Mouse (Mus musculus): ENCODE measurements around the gene Rnase1.
A peak's percentile ranks its signal among the peaks of the same experiment; 100 is the strongest.

The Rnase1 gene

DNA sequence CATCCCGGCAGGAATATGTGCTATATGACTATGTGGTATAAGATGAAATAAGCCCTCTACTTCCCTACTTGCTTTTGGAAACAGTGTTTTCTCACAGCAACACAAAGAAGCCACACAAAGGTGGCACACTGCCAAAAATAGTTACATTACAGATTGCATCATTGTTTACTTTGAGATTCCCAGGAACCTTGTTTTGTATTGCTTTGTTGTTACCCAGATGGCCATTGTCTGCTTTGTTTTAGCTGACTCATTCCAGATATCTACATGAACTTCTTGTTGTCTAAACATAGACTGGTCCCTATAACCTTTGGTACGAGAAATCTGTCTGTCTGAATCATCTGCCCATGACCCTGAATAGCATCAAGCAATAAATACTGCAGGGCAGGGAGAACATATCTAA lies 6.2 kb downstream of the Rnase1 start:
- no peak for DNase-seq (ENCODE audit: low spot score)

DNA sequence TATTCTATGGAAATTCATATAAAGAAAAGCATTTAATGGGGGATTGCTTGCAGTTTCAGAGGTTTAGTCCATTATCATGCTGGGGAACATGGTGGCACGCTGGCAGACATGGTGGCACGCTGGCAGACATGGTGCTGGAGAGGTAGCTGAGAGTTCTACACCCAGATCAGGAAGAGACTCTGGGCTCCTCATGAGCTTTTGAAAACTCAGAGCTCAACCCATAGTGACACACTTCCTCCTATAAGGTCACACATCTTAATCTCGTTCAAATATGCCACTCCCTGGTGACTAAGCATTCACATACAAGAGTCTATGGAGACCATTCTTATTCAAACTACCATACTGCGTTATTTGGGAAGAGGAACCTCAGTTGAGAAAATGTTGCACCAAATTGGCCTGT lies 14.2 kb downstream of the Rnase1 start:
- DNase-seq (ENCODE audit: low spot score): no peak

DNA sequence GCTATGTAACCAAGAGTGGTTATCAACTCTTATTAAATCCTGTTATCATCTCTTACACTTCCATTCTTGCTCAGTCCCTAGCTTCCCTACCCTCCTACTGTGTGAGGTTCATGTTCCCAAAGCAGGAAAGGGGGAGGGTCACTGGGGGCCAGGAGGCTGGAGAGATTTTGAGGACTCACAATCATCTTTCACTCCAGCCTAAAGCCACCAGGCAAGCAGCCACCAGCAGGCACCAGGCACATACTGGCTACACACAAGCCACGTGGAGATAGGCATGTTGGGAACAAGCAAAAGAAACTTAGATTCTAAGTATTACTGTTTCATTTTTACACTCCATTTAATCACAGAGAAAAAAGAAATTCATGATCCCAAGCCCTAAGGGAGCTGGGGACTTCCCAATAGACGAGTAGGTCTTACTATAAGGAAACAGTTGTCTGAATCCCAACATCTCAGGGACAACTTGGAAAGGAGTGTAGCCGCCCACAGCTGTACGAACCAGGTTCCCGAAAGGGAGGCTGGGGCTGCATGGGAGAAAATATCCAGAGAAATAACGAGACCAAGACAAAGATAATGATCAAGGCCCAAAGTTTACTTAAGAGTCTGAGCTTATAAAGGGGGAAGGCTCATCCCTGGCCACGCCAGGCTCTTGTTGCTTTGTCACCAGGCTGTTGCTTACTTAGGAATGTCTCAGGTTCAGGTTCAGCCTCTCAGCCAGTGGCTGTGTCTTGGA lies 15.3 kb downstream of the Rnase1 start:
- no peak for DNase-seq (ENCODE audit: low spot score)

DNA sequence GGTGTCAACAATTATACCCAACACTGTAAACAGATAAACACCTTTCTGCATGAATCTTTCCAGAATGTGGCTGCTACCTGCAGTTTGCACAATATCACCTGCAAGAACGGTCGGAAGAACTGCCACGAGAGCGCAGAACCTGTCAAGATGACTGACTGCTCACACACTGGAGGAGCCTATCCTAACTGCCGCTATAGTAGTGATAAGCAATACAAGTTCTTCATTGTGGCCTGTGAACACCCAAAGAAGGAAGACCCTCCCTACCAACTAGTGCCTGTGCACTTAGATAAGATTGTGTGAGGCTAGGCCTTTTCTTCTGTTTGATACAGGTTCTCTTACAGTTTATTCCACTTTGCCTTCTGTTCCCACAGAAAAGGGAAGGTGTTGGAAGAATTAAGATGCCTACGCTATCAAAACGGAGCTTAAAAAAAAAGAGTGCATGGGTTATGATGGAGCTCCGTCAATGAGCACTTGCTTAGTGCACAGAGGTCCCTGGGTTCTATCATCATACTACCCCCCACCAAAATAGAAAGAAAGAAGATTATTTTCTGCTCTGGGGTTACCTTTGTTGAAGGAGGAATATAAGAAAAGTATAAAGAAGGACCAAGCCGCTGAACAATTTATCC lies 16.2 kb downstream of the Rnase1 start:
- DNase-seq (ENCODE audit: low spot score): no peak

DNA sequence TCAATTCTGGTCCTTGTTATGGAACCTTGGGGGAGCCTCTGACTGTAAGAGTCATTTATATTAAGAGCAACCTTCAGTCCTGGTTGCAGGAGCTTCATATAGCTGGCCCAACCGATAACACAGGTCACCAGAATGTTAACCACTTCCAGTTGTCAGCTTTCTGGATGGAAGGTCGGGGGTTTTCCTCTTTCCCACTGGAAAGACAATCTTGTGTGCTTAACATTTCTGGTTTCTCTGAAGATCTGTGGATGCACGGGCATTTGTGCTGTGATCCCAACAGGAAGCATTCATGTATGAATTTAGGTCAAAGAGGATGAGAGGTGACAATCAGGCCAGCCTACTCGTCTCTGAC lies 17.0 kb downstream of the Rnase1 start:
- no peak for DNase-seq (ENCODE audit: low spot score)

DNA sequence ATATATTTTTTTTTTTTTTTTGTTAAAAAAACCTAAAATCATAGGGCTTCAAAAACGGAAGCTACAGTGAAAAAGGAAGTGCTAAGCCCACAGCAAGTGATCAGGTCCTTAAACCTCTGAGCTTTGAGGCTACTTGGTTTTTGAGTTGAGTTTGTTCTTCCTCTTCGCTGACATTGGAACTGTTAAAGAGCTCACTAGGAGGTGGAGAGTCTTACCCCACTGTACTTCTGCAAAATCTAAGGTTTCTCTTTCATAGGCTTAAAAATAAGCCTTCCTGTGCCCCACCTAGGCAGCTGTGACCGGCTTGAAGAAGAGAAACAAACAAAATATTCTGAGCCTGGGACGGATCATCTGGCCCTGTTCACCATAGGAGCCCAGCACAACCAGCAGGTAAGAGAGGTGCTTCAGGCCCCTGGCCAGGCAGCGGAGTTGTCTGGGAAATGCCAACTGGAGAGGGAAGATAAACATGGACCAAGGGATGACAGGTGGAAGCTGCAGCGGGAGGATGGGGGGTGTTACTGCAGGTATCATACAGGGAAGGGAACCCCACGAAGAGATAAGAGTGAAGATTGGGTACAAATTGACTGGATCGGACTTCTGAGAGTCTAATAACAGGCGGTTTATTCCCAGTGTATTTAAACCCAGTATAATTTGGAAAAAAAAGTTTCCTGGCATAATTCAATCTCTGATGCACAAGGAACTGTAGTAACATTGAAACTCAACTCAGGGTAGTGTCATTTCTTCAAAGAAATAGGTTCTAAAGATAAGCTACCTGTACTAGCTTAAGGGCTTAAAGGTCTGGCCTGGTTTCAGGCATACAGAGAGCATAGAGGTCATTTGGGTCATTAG lies 17.6 kb downstream of the Rnase1 start:
- DNase-seq (ENCODE audit: low spot score): no peak

DNA sequence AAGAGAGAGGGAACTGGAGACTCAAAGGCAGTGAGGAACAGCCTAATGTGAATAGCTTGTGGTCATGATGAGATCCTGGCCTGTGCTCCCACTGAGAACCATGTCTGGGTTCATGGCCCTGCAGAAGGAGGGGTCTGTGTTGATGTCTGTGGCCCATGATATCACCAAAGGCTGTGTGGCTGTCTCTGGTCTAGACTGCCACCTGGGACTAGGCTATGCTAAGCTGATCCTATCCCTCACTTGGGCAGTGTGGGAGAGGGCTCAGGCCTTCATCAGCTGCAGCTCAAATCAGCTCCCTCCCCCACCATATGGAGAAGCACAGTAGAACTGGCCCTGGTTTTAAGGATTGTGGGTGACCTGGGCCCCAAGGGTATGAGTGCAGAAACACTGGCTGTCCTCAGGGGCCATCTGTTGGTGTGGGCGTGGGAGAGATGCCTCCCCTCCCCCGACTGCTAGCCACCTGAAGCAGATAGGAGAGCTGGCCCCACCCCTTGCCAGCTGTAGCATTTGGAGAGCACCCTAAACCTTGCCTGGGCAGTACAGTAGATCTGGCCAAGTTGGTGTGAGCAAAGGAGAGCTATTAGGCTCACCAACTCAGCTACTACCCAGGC lies 18.8 kb downstream of the Rnase1 start:
- DNase-seq (ENCODE audit: low spot score): no peak

DNA sequence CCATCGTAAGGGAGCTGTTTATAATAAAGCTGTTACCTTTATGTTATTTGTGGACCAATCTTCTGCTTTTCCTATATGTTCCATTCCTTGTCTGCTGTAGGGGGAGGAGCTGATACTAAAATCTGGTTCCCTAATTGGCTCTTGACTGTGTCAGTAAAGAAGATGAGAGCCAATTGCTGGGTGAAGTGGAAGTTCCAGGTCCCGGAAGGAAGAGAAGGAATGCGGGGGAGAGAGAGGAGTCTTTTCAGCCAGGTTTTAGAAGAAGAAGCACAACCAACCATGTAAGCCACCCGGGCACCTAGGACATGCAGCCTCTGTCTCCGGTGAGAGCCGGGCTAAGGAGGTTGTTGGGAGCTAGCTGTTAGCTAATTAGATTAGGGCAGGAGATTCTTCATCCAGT lies 20.9 kb downstream of the Rnase1 start:
- no peak for DNase-seq (ENCODE audit: low spot score)

DNA sequence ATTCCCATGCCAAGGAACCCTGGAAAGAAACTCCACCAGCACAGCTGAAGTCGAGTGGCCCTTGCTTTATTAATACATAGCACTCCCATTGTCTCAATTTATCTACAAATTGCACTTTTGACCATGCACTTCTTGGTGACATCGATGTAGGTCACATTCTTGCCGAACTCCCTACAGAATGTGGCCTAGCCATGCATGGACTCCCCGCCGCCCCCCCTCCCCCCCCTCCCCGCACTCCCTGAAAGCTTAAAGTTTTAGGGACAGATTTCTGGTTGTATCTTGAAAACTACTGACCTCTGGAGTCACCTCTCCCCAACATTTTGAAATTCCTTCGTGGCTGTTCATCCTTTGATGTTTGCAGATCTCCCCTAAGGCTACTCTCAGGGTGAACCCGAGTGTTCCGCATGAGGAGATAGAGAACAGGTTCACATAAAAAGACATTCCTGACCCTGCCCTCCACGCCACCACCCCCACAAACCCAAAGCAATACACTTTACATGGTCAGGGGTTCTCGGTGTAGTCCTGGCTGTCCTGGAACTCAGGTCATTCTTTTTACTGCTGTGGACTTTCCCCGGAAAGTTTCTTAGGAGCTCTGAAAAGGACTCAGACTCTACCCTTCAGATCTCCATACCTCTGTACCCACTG lies 32.5 kb downstream of the Rnase1 start, which contains the start of gene Eddm3b:
Gene Eddm3b (plus strand): TSS at position 511 of the 645 bp plus-strand sequence.
- DNase-seq (ENCODE audit: low spot score): no peak

DNA sequence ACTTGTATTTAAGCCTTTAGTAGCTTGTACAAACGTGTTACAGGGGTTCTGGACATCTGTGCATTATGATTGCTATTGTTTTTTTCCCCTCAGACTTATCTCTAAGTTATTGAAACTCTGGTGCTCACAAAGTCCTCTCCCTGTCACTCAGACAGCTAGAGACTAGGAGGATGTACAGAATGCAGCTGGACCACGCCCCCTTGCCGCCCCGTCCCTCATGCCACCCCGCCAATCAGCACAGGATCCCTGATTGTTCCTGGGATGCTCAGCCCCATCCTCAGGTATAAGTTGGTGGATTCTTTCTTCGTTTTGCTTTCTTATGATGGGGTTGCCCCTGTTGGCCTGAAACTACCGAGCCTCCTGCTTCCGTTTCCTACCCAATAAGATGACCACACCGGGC lies 33.1 kb downstream of the Rnase1 start:
- DNase-seq (ENCODE audit: low spot score): no peak

DNA sequence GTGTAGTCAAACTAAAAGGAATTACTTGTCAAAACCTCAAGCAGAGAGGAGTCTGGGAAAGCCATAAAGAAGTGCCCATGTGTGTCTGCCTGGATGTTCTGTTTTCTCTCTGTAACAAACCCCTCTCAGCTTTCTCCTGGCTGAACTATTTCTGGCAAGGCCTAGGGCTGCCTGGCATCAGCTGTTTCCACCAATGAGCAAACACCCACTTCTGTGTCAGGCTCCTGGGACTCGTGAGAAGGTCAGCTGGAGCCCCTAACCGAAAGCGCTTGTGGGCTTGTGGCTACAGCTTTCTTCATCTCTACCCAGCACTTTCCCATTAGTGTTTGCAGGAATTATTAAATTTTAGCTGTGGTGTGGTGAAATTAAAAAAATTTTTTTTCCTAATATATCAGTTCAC lies 34.6 kb downstream of the Rnase1 start:
- DNase-seq (ENCODE audit: low spot score): no peak

DNA sequence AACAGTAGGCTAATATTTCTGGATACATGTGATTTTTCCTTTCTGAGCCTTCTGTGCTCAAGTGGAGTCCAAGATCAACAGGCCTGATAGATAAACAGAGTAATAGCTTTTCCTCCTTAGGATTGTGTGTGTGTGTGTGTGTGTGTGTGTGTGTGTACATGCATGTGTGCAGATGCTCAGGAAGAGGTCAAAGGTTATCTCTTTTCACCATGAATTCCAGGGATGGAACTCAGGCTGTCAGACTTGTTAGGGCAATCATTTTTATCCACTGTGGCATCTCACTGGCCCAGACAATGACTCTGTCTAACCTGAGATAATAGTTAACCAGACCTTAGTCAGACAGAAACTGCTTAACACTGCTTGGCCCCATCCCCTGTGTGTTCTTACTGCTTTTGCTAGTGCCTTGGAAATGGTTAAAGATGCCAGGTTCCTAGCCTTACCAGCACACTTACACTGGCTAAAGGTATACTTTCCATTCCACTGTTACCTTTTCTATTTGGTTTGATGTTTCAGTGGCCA lies 40.1 kb downstream of the Rnase1 start:
- DNase-seq (ENCODE audit: low spot score): no peak

DNA sequence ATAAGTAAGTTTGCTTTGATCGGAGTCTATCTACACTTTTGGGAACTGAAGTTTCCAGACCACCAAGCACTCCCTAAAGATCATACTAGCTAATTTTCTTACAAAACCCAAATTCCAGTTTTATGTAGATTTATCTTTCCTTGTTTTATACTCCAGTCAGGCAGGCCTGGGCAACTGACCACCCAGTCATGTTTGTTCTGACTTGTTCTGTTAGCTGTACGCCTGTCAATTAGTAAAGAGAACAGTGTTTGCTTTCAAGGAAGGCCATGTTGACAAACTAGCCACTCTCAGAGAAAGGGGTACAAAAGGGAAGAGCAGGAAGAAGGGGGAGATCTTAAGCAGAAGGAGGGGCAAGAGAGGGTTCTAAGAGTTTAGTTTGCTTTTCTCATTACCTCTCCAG lies 42.2 kb downstream of the Rnase1 start:
- DNase-seq (ENCODE audit: low spot score): no peak

DNA sequence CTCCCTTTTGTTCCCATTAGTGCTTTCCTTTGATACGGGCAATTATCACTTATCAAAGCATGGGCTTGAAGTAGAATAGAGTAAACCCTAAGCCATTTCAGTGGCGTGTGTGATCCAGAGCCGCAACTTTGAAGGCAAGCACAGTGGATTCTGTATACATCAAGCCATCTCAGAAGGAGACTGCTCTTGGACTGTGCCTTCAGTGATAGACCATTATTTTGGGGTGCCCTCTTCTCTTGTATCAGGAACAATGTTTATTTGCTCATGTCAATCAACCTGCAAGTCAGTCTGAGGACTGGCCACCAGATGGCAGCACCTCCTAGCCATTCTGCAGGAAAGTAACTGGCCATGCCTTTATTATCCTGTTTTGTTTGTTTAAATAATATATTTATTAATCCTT lies 43.4 kb downstream of the Rnase1 start:
- peak; percentile 70 for DNase-seq (ENCODE audit: low spot score)

DNA sequence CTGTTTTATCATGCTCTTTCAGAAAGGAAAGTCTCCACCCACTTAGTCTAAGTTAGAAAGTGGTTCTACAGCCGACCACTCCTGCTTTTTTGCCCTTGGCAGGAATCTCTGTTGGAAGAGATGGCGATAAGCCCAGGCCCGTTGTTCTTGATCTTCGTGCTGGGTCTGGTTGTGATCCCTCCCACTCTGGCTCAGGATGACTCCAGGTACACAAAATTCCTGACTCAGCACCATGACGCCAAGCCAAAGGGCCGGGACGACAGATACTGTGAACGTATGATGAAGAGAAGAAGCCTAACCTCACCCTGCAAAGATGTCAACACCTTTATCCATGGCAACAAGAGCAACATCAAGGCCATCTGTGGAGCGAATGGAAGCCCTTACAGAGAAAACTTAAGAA lies 45.3 kb downstream of the Rnase1 start:
- no peak for DNase-seq (ENCODE audit: low spot score)

DNA sequence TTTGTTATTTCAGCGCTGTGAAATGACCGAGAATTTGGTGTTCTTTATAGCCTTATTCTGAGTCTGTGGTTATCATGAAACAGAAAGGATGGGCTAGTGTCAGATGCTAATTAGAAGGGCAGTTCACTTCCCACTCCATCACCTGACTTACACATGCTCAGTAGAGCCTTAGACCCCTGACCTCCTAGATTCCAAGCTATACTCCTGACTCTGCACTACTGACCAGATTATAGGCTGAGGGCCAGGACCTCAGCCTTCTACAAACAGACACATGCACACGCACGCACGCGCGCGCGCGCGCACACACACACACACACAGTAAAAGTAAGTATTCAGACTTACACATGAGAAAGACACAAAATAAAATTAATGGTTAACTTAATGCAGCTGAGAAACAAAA lies 47.7 kb downstream of the Rnase1 start:
- no peak for DNase-seq (ENCODE audit: low spot score)

DNA sequence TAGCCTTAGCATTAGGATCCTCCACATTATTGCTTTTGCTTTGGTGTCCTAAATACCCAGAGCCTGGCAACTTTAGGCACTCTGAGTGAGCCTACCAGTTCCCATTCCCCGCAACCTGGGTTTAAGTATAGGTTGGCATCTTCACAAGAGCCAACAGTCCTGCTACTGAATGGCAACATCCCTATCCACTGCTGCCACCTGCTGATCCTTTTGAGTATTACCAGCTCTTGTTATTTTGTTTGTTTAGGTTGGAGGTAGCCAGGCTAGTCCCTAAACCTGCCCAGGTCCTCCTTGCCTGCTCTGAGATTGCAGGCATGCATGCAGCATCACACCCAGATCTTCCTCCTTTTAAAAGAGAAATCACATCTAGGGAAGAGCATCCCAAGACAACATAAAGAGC lies 48.3 kb downstream of the Rnase1 start:
- DNase-seq (ENCODE audit: low spot score): peak; percentile 68

DNA sequence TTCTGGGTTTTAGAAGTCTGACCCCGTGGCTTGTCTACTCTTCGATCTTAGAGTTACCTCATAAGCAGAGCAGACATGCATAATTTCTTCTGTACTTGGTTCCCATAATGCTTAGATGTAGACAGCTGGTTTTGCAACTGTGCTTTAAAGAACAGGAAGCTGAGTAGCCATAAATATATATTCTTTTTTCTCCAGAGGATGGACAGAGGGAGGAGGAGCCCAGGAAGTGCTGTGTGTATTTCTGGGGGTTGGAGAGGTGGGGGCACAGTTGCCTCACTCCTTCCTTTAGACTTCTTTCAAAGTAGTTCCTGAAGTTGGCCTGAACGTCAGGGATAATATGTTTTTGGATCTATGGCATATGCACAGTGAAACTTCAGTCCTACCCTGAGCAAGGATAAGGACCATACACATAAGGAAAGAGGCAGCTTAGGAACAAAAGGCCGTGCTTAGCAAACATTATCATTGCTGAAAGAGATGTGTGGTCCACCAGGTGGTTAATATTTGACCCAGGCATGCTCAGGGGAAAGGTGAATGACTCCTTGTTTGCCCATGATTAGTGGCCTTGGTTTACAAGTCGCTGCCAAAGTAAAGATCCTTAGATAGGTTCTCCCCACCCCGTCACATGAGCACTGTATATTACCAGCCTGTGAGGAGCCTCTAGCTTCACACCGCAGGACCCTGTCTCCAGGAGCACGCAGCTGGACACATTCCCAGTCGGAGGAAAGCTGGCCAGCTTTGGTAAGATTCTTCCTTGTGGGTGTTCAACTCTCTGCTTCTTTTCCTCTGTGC lies 50.7 kb downstream of the Rnase1 start:
- no peak for DNase-seq (ENCODE audit: low spot score)
